Mouse (Mus musculus): ENCODE measurements at regions not wholly inside any gene's neighbourhood (a gene's known extent, or its start where the extent isn't known, plus 50 kb on each side); places are given as distances from the start of the nearest gene placed in this dataset.

DNA sequence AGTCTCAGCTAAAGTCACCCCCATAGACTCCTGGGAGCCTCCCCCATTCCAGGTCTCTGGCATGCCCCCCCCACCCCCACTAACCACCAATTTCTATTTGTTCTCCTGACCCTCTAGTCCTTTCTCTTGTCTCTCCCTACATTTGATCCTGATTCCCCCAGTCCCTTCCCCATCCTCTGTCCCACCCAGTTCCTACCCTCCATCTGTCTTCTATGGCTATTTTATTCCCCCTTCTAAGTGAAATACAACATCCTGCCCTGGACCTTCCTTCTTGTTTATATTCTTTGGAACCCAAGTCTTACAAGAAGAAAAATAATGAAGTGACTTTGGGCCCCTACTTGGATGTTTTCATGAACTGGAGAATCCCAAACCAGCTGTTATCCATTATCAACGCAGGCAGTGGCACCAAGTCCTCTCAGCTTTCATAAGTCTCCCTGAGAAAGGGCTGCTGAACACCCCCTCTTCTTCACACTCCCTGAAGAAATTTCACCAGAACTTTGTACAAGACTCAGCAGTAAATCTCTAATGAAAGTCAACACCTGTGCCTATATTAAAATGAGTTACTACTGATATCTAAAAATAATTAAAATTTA is 108.1 kb upstream of the Ercc4 start:
- Histone ChIP-seq H3K27ac (ENCODE audit: low read length) (no peak overlapping the region), H3K4me2 (ENCODE audit: low read depth, low read length) (no peak overlapping the region), H3K9ac (ENCODE audit: low read length) (no peak overlapping the region), H3K4me3 (replicated peaks; ENCODE audit: low read length) (no peak overlapping the region), H3K4me1 (ENCODE audit: control insufficient read depth, insufficient read depth, low read length) (no peaks in the 10 kb centered on the region), H3K9me3 (replicated peaks; ENCODE audit: control insufficient read depth, low read length) (no peaks in the 10 kb centered on the region), H3K36me3 (ENCODE audit: control insufficient read depth, insufficient read depth, low read length) (no peaks in the 10 kb centered on the region), H3K27me3 (ENCODE audit: control insufficient read depth, insufficient read depth, low read length) (no peaks in the 10 kb centered on the region)
- no peak for ATAC-seq (ENCODE audit: insufficient read depth, low FRiP score)
- 52% methylated on average over 1 of the region's 1 CpGs for WGBS

DNA sequence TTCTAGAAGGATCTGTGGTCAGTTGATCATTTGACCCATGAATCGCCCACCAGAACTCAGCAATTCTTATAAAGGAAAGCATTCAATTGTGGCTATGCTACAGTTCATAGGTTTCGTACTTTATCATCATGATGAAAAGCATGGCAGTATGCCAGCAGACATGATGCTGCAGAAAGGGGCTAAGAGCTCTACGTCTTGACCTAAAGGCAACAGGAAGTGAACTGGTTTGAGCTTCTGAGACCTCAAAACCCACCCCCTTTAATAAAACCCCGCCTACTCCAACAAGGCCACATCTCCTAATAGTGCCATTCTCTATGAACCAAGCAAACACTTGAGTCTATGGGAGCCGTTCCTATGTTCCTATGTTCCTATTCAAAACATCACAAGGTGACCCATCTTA is 96.6 kb upstream of the Ercc4 start:
- no peak overlapping the region for H3K4me2 ChIP-seq (ENCODE audit: low read depth, low read length)
- no peaks in the 10 kb centered on the region for H3K9me3 ChIP-seq (replicated peaks; ENCODE audit: control insufficient read depth, low read length)
- H3K9ac ChIP-seq (ENCODE audit: low read length): no peak overlapping the region
- WGBS: 78% methylated on average over 5 of the region's 5 CpGs
- H3K36me3 ChIP-seq (ENCODE audit: control insufficient read depth, insufficient read depth, low read length): no peaks in the 10 kb centered on the region
- no peak overlapping the region for H3K27ac ChIP-seq (ENCODE audit: low read length)
- ATAC-seq (ENCODE audit: insufficient read depth, low FRiP score): no peak
- no peaks in the 10 kb centered on the region for H3K4me1 ChIP-seq (ENCODE audit: control insufficient read depth, insufficient read depth, low read length)
- no peak overlapping the region for H3K4me3 ChIP-seq (replicated peaks; ENCODE audit: low read length)
- no peaks in the 10 kb centered on the region for H3K27me3 ChIP-seq (ENCODE audit: control insufficient read depth, insufficient read depth, low read length)

GRCm38 (mm10) chr16:13013891-13014644 is 95.4 kb upstream of the Ercc4 start:
- no peak for ATAC-seq (ENCODE audit: insufficient read depth, low FRiP score)
- WGBS: 48% methylated on average over 10 of the region's 10 CpGs
- no peaks in the 10 kb centered on the region for H3K27me3 ChIP-seq (ENCODE audit: control insufficient read depth, insufficient read depth, low read length)

GRCm38 (mm10) chr16:13022875-13023274 is 86.6 kb upstream of the Ercc4 start:
- Histone ChIP-seq H3K4me3 (replicated peaks; ENCODE audit: low read length) (no peak overlapping the region), H3K27me3 (ENCODE audit: control insufficient read depth, insufficient read depth, low read length) (no peaks in the 10 kb centered on the region), H3K27ac (ENCODE audit: low read length) (no peak overlapping the region), H3K4me2 (ENCODE audit: low read depth, low read length) (no peak overlapping the region), H3K9ac (ENCODE audit: low read length) (no peak overlapping the region), H3K36me3 (ENCODE audit: control insufficient read depth, insufficient read depth, low read length) (no peaks in the 10 kb centered on the region), H3K4me1 (ENCODE audit: control insufficient read depth, insufficient read depth, low read length) (no peaks in the 10 kb centered on the region), H3K9me3 (replicated peaks; ENCODE audit: control insufficient read depth, low read length) (no peaks in the 10 kb centered on the region)
- 46% methylated on average over 4 of the region's 4 CpGs for WGBS
- no peak for ATAC-seq (ENCODE audit: insufficient read depth, low FRiP score)

More at GRCm38 (mm10) chr16:13013891-13014644, 95.4 kb upstream of the Ercc4 start:
- Histone ChIP-seq H3K4me3 (replicated peaks; ENCODE audit: low read length) (no peak overlapping the region), H3K9ac (ENCODE audit: low read length) (no peak overlapping the region), H3K36me3 (ENCODE audit: control insufficient read depth, insufficient read depth, low read length) (no peaks in the 10 kb centered on the region), H3K9me3 (replicated peaks; ENCODE audit: control insufficient read depth, low read length) (no peaks in the 10 kb centered on the region), H3K4me2 (ENCODE audit: low read depth, low read length) (no peak overlapping the region), H3K27ac (ENCODE audit: low read length) (no peak overlapping the region), H3K4me1 (ENCODE audit: control insufficient read depth, insufficient read depth, low read length) (no peaks in the 10 kb centered on the region)

DNA sequence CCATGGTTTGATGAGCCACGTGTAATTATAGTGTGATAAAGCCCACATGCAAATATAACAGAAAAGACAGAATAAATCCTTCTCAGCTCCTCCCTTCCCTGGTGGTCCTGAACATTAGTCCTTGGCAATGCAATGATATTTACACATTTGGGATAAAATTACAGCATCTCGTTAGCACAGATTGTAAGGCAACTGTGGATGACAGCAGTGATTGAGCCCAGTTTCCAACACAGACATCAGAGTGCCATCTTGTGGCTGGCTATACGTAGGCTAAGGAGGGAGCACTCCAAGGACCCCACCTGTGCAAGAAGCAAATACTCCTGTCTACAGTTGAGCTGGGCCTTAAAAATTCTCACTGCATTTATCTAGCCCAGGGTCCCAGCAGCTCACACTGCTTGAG is 84.1 kb upstream of the Ercc4 start:
- 32% methylated on average over 3 of the region's 3 CpGs for WGBS
- H3K4me3 ChIP-seq (replicated peaks; ENCODE audit: low read length): no peak overlapping the region
- no peak for ATAC-seq (ENCODE audit: insufficient read depth, low FRiP score)

DNA sequence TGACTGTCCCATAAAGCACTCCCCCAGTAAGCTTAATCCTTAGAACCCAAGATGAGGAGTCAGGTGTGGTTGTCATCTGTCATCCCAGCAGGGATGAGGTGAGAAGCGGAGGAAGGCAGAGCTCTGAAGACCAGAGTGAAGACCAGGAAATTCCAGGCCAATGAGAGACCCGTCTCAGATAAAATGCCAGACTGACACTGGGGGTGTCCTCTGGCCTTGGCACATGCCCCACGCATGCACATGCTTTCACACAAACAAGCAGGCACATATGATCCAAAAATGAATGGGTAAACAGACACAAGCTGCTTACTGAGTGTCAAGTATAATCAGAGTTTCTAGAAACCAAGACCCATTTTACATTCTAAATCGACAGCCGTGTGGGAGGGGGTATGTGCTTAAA is 75.3 kb upstream of the Ercc4 start:
- H3K36me3 ChIP-seq (ENCODE audit: control insufficient read depth, insufficient read depth, low read length): no peaks in the 10 kb centered on the region
- no peak overlapping the region for H3K4me3 ChIP-seq (replicated peaks; ENCODE audit: low read length)
- no peak overlapping the region for H3K4me2 ChIP-seq (ENCODE audit: low read depth, low read length)
- no peak overlapping the region for H3K9ac ChIP-seq (ENCODE audit: low read length)
- WGBS: 81% methylated on average over 5 of the region's 5 CpGs
- H3K9me3 ChIP-seq (replicated peaks; ENCODE audit: control insufficient read depth, low read length): no peaks in the 10 kb centered on the region
- H3K4me1 ChIP-seq (ENCODE audit: control insufficient read depth, insufficient read depth, low read length): no peaks in the 10 kb centered on the region
- no peak overlapping the region for H3K27ac ChIP-seq (ENCODE audit: low read length)
- ATAC-seq (ENCODE audit: insufficient read depth, low FRiP score): no peak
- H3K27me3 ChIP-seq (ENCODE audit: control insufficient read depth, insufficient read depth, low read length): no peaks in the 10 kb centered on the region

More for the DNA sequence above, 84.1 kb upstream of the Ercc4 start:
- Histone ChIP-seq H3K36me3 (ENCODE audit: control insufficient read depth, insufficient read depth, low read length) (no peaks in the 10 kb centered on the region), H3K9me3 (replicated peaks; ENCODE audit: control insufficient read depth, low read length) (no peaks in the 10 kb centered on the region), H3K9ac (ENCODE audit: low read length) (no peak overlapping the region), H3K27ac (ENCODE audit: low read length) (no peak overlapping the region), H3K4me1 (ENCODE audit: control insufficient read depth, insufficient read depth, low read length) (no peaks in the 10 kb centered on the region), H3K4me2 (ENCODE audit: low read depth, low read length) (no peak overlapping the region), H3K27me3 (ENCODE audit: control insufficient read depth, insufficient read depth, low read length) (no peaks in the 10 kb centered on the region)

DNA sequence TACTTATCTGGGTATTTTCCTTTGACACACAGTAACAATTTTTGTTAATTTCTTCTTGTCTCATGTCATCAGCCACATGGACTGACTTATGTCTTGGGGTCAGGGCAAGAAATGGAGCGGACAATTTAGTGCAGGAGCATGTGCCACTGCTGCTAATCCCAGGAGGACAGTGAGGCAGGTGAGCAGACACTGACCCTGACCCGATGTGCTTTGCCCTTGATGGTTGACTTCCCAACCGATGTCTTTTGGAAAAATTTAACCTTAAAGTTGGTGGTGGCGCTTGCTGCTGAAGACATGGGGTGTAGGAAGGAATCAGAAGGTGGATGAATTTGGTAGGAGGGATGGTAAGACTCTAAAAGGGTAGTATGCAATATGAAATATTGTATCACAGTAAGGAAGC is 72.9 kb upstream of the Ercc4 start:
- Histone ChIP-seq H3K4me3 (replicated peaks; ENCODE audit: low read length) (no peak overlapping the region), H3K4me1 (ENCODE audit: control insufficient read depth, insufficient read depth, low read length) (peaks cover 3% of the 10 kb centered on the region; the same call in 1 of the 2 replicates), H3K27me3 (ENCODE audit: control insufficient read depth, insufficient read depth, low read length) (no peaks in the 10 kb centered on the region), H3K27ac (ENCODE audit: low read length) (no peak overlapping the region), H3K36me3 (ENCODE audit: control insufficient read depth, insufficient read depth, low read length) (no peaks in the 10 kb centered on the region), H3K9me3 (replicated peaks; ENCODE audit: control insufficient read depth, low read length) (no peaks in the 10 kb centered on the region), H3K9ac (ENCODE audit: low read length) (no peak overlapping the region), H3K4me2 (ENCODE audit: low read depth, low read length) (no peak overlapping the region)
- ATAC-seq (ENCODE audit: insufficient read depth, low FRiP score): no peak
- 88% methylated on average over 4 of the region's 4 CpGs for WGBS

- 0 out of 2 replicates have a peak, but pooled peaks cover 5% of the 10 kb centered on the region for H3K9me3 ChIP-seq (replicated peaks; ENCODE audit: control insufficient read depth, low read length)
- no peaks in the 10 kb centered on the region for H3K27me3 ChIP-seq (ENCODE audit: control insufficient read depth, insufficient read depth, low read length)
- H3K4me3 ChIP-seq (replicated peaks; ENCODE audit: low read length): peak overlapping the region; percentile 14
- peak overlapping the region; percentile 28 for H3K4me2 ChIP-seq (ENCODE audit: low read depth, low read length)
- H3K27ac ChIP-seq (ENCODE audit: low read length): peak overlapping the region; percentile 66
- no peaks in the 10 kb centered on the region for H3K36me3 ChIP-seq (ENCODE audit: control insufficient read depth, insufficient read depth, low read length)
- peak; percentile 71 for ATAC-seq (ENCODE audit: insufficient read depth, low FRiP score)
- peaks cover 3% of the 10 kb centered on the region; the same call in 1 of the 2 replicates for H3K4me1 ChIP-seq (ENCODE audit: control insufficient read depth, insufficient read depth, low read length)
- no peak overlapping the region for H3K9ac ChIP-seq (ENCODE audit: low read length)
- 27% methylated on average over 15 of the region's 15 CpGs for WGBS
These were observed 69.0 kb upstream of the Ercc4 start for GRCm38 (mm10) chr16:13040312-13041100.

GRCm38 (mm10) chr16:13041356-13041755 is 68.1 kb upstream of the Ercc4 start:
- Histone ChIP-seq H3K36me3 (ENCODE audit: control insufficient read depth, insufficient read depth, low read length) (no peaks in the 10 kb centered on the region), H3K27me3 (ENCODE audit: control insufficient read depth, insufficient read depth, low read length) (no peaks in the 10 kb centered on the region), H3K9me3 (replicated peaks; ENCODE audit: control insufficient read depth, low read length) (0 out of 2 replicates have a peak, but pooled peaks cover 5% of the 10 kb centered on the region), H3K4me1 (ENCODE audit: control insufficient read depth, insufficient read depth, low read length) (peaks cover 3% of the 10 kb centered on the region; the same call in 1 of the 2 replicates), H3K4me2 (ENCODE audit: low read depth, low read length) (no peak overlapping the region), H3K4me3 (replicated peaks; ENCODE audit: low read length) (no peak overlapping the region), H3K27ac (ENCODE audit: low read length) (no peak overlapping the region; the same call in 1 of the 2 replicates), H3K9ac (ENCODE audit: low read length) (no peak overlapping the region)
- WGBS: 38% methylated on average over 3 of the region's 3 CpGs
- no peak for ATAC-seq (ENCODE audit: insufficient read depth, low FRiP score)
